23 mouse cellular contexts compared by ENCODE assay signal in genomic region chr6:134067536-134067935, GRCm38 (mm10). TPM values are rescaled to one million over a fixed set of nuclear protein-coding genes. Genes with fewer than 3 reads are reported as not detected.
A peak's percentile ranks its signal among the peaks of the same experiment; 100 is the strongest.
DNase-seq lines count a peak whose midpoint lies in the region; ATAC-seq lines count a peak whose summit lies in the region.
"Had no signal": no experiment of that assay in that cellular context is flagged by ENCODE, and none has a peak within 500 bp of the region (broad histone marks: within the 10 kb centered on the region; RNA-seq: fewer than 3 reads in every experiment).

No protein-coding gene starts in this region.

- H3K9me3 ChIP-seq in heart, embryonic 12.5 days (replicated peaks): no peaks in the 10 kb centered on the region
- no peaks in the 10 kb centered on the region for H3K9me3 ChIP-seq in heart, embryonic 16.5 days (replicated peaks; ENCODE audit: control insufficient read depth, low read length)
- H3K9me3 ChIP-seq in hindbrain, embryonic 13.5 days: no peaks in the 10 kb centered on the region
- H3K9me3 ChIP-seq: embryonic facial prominence, embryonic 15.5 days; forebrain, embryonic 10.5 days had no signal

- no peak overlapping the region for H3K4me3 ChIP-seq in heart, embryonic 12.5 days
- no peak overlapping the region for H3K4me3 ChIP-seq in heart, embryonic 16.5 days (ENCODE audit: low read length)
- H3K4me3 ChIP-seq in hindbrain, embryonic 13.5 days: no peak overlapping the region
- H3K4me3 ChIP-seq: embryonic facial prominence, embryonic 15.5 days; erythroblast, embryonic 14.5 days; forebrain, embryonic 10.5 days; gastrocnemius, adult 2 months had no signal

- H3K4me2 ChIP-seq in heart, embryonic 12.5 days: no peak overlapping the region
- no peak overlapping the region for H3K4me2 ChIP-seq in heart, embryonic 16.5 days (ENCODE audit: low read depth, low read length)
- H3K4me2 ChIP-seq in hindbrain, embryonic 13.5 days: no peak overlapping the region
- H3K4me2 ChIP-seq: embryonic facial prominence, embryonic 15.5 days; hindbrain, embryonic 14.5 days had no signal

- no peak for ATAC-seq in heart, embryonic 12.5 days (ENCODE audit: insufficient number of reproducible peaks, low FRiP score)
- no peak for ATAC-seq in heart, embryonic 16.5 days (replicated peaks; ENCODE audit: extremely low read depth, insufficient read depth, low FRiP score)
- peak; percentile 63 for ATAC-seq in activated CD4-positive, CD25-positive, alpha-beta regulatory T cell, adult 4 months
- no peak for ATAC-seq in hindbrain, embryonic 13.5 days (ENCODE audit: low FRiP score)
- ATAC-seq: forebrain, embryonic 14.5 days; intestine, postnatal 0 days; Patski had no signal

- no peak for DNase-seq in heart, adult 18-20 months
- DNase-seq in heart, adult 11 months: no peak
- DNase-seq in thymus, postnatal 36 days: no peak
- DNase-seq: adrenal gland, adult 2 months; cerebellum, adult 11 months; cerebellum, adult 8-10 months; cerebellum, postnatal 14 days; embryo, embryonic 11 days; gastrocnemius, adult 2 months; gastrocnemius, postnatal 25 days; kidney, adult 8-10 months had no signal

- WGBS in heart, embryonic 12.5 days: 49% methylated on average over 8 of the region's 8 CpGs
- 51% methylated on average over 8 of the region's 8 CpGs for WGBS in heart, embryonic 16.5 days
- 96% methylated on average over 8 of the region's 8 CpGs for WGBS in hindbrain, embryonic 13.5 days

- no peaks in the 10 kb centered on the region for H3K27me3 ChIP-seq in heart, embryonic 12.5 days (replicated peaks)
- H3K27me3 ChIP-seq in heart, embryonic 16.5 days (ENCODE audit: control insufficient read depth, insufficient read depth, low read length): no peaks in the 10 kb centered on the region
- H3K27me3 ChIP-seq in hindbrain, embryonic 13.5 days: no peaks in the 10 kb centered on the region
- H3K27me3 ChIP-seq: CH12.LX; embryonic facial prominence, embryonic 15.5 days; Patski had no signal

- H3K4me1 ChIP-seq in heart, embryonic 12.5 days (replicated peaks): peaks cover 61% of the 10 kb centered on the region
- H3K4me1 ChIP-seq in heart, embryonic 16.5 days (ENCODE audit: control insufficient read depth, insufficient read depth, low read length): peaks cover 38% of the 10 kb centered on the region
- H3K4me1 ChIP-seq in hindbrain, embryonic 13.5 days (replicated peaks): peaks cover 12% of the 10 kb centered on the region
- H3K4me1 ChIP-seq: embryonic facial prominence, embryonic 15.5 days had no signal

- H3K9ac ChIP-seq in heart, embryonic 12.5 days: no peak overlapping the region
- no peak overlapping the region for H3K9ac ChIP-seq in heart, embryonic 16.5 days (ENCODE audit: low read length)
- H3K9ac ChIP-seq in hindbrain, embryonic 13.5 days: no peak overlapping the region
- H3K9ac ChIP-seq: embryonic facial prominence, embryonic 15.5 days; hindbrain, embryonic 14.5 days had no signal

- peaks cover 31% of the 10 kb centered on the region for H3K36me3 ChIP-seq in heart, embryonic 12.5 days
- 0 out of 2 replicates have a peak, but pooled peaks cover 6% of the 10 kb centered on the region for H3K36me3 ChIP-seq in heart, embryonic 16.5 days (ENCODE audit: control insufficient read depth, insufficient read depth)
- peaks cover 3% of the 10 kb centered on the region; the same call in 1 of the 2 replicates for H3K36me3 ChIP-seq in hindbrain, embryonic 13.5 days

- H3K27ac ChIP-seq in heart, embryonic 12.5 days (ENCODE audit: poor library complexity, severe bottlenecking): peak overlapping the region; percentile 52
- peak overlapping the region; percentile 46 for H3K27ac ChIP-seq in heart, embryonic 16.5 days (ENCODE audit: low read length)
- H3K27ac ChIP-seq in hindbrain, embryonic 13.5 days: no peak overlapping the region
- H3K27ac ChIP-seq: embryonic facial prominence, embryonic 15.5 days; forebrain, embryonic 10.5 days; gastrocnemius, adult 2 months; hindbrain, embryonic 14.5 days had no signal

RNA-seq across cellular contexts. Expression of gene Etv6, which starts 32.0 kb away (rescaled TPM):
- polyA plus RNA-seq in heart, embryonic 12.5 days (2016; fragmentation: Nextera tagmentation; extraction: Ambion mirVana): 19.9 and 20.9 TPM in 2 replicates
- total RNA-seq in heart, adult 18-20 months (2021): 10 to 100 TPM; 11.3 to 12.1 TPM
- polyA plus RNA-seq in heart, embryonic 16.5 days (2015; fragmentation: Nextera tagmentation; extraction: Ambion mirVana): 10.5 and 12.3 TPM in 2 replicates
- 1 to 10 TPM; 9.0 to 10.0 TPM for polyA plus RNA-seq in activated CD4-positive, CD25-positive, alpha-beta regulatory T cell, adult 4 months (2017; shearing (Covaris generic))
- 5.9 and 6.4 TPM in 2 replicates for polyA plus RNA-seq in hindbrain, embryonic 13.5 days (2015; fragmentation: Nextera tagmentation; extraction: Ambion mirVana)
